8 mouse cellular contexts compared by ENCODE assay signal in the genomic region with DNA sequence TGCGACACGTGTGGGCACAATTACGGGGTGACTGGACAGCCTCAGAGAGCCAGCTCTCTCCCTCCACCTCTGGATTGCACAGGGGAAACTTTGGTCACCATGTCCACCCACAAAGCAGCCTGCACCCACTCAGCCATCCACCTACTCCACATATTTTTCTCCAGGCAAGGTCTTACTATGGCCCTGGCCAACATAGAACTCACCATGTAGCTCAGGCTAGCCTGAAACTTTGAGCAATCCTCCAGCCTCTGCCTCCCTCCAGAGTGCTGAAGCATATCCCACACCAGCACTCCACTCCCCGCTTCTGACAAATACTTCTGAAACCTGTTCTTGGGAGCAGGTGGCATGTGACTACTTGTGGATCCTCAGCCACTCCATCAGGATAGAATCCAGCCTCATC. TPM values are rescaled to one million over a fixed set of nuclear protein-coding genes. Genes with fewer than 3 reads are reported as not detected.
DNase-seq lines count a peak whose midpoint lies in the region; ATAC-seq and TF ChIP-seq lines count a peak whose summit lies in the region.

No protein-coding gene starts in this region.

- peak overlapping the region; percentile 77 for H3K4me2 ChIP-seq in forebrain, postnatal 0 days (ENCODE audit: low read depth)
- H3K4me2 ChIP-seq in liver, embryonic 12.5 days: peak overlapping the region; percentile 82

- peak; percentile 9 for DNase-seq in embryo, embryonic 10.5 days (ENCODE audit: low spot score)
- DNase-seq in embryo, embryonic 9.5 days (ENCODE audit: extremely low spot score): no peak
- DNase-seq in 416B (ENCODE audit: low read depth): peak; percentile 29
- no peak for DNase-seq in forebrain, postnatal 0 days
- DNase-seq in adrenal gland, adult (ENCODE audit: inconsistent age in 2 of 2, low spot score in 1 of 2): no peak
- no peak for DNase-seq in layer of hippocampus, postnatal 25 days (ENCODE audit: extremely low spot score in 1 of 2, low spot score in 1 of 2)

- H3K9me3 ChIP-seq in forebrain, postnatal 0 days (ENCODE audit: low read length): no peaks in the 10 kb centered on the region
- H3K9me3 ChIP-seq in liver, embryonic 12.5 days (replicated peaks): no peaks in the 10 kb centered on the region

- H3K4me1 ChIP-seq in forebrain, postnatal 0 days (ENCODE audit: insufficient read depth): peaks cover 46% of the 10 kb centered on the region
- peaks cover 76% of the 10 kb centered on the region for H3K4me1 ChIP-seq in liver, embryonic 12.5 days

- no peaks in the 10 kb centered on the region for H3K36me3 ChIP-seq in forebrain, postnatal 0 days (ENCODE audit: insufficient read depth)
- peaks cover 5% of the 10 kb centered on the region for H3K36me3 ChIP-seq in liver, embryonic 12.5 days

- no peak overlapping the region for H3K27ac ChIP-seq in forebrain, postnatal 0 days (ENCODE audit: low read depth, low read length)
- no peak overlapping the region for H3K27ac ChIP-seq in liver, embryonic 12.5 days

- 55% methylated on average over 4 of the region's 4 CpGs for WGBS in forebrain, postnatal 0 days
- WGBS in liver, embryonic 12.5 days (ENCODE audit: insufficient replicate concordance): 60% methylated on average over 4 of the region's 4 CpGs

- ATAC-seq in forebrain, postnatal 0 days: no peak
- no peak for ATAC-seq in liver, embryonic 12.5 days
- ATAC-seq in megakaryocyte-erythroid progenitor cell, adult 5-6 weeks (replicated peaks; ENCODE audit: low FRiP score, low TSS enrichment, poor library complexity, severe bottlenecking): no peak

- no peaks in the 10 kb centered on the region for H3K27me3 ChIP-seq in forebrain, postnatal 0 days (ENCODE audit: insufficient read depth, low read length)
- H3K27me3 ChIP-seq in liver, embryonic 12.5 days (replicated peaks): no peaks in the 10 kb centered on the region

- TF ChIP-seq CTCF in forebrain, postnatal 0 days (IDR thresholded peaks at IDR 0.05; ENCODE audit: low read depth): no peak

- H3K9ac ChIP-seq in forebrain, postnatal 0 days: no peak overlapping the region
- H3K9ac ChIP-seq in liver, embryonic 12.5 days: peak overlapping the region; percentile 89

- peak overlapping the region; percentile 94 for H3K4me3 ChIP-seq in forebrain, postnatal 0 days (ENCODE audit: low read depth, low read length)
- H3K4me3 ChIP-seq in liver, embryonic 12.5 days: peak overlapping the region; percentile 85

RNA-seq across cellular contexts. Expression of a gene that starts 1.9 kb away (rescaled TPM):
- total RNA-seq in forebrain, postnatal 0 days (2014; rRNA removed): 92.2 and 102 TPM in 2 replicates
- polyA plus RNA-seq in forebrain, postnatal 0 days (2015; fragmentation: Nextera tagmentation; extraction: Ambion mirVana): 92.9 and 93.5 TPM in 2 replicates
- polyA plus RNA-seq in liver, embryonic 12.5 days (2016; fragmentation: Nextera tagmentation; extraction: Ambion mirVana): 44.9 and 45.4 TPM in 2 replicates
- total RNA-seq in megakaryocyte-erythroid progenitor cell, adult 5-6 weeks (2014; fragmentation: Nextera tagmentation): 19.1 and 28.2 TPM in 2 replicates
- total RNA-seq in megakaryocyte-erythroid progenitor cell, adult 5-6 weeks (2017): 10.2 and 10.7 TPM in 2 replicates
- total RNA-seq in layer of hippocampus, postnatal 25 days (2021): 10 to 100 TPM; 58.4 to 59.9 TPM

Comparison
In these comparisons a context has a peak if more than half of its experiments do, and no peak if none do; other contexts are left out.
1. DNase-seq: peak in embryo, embryonic 10.5 days (single experiment) and 416B (single experiment); none in embryo, embryonic 9.5 days (single experiment), forebrain, postnatal 0 days (single experiment), adrenal gland, adult (0 of 2) and layer of hippocampus, postnatal 25 days (0 of 2).